Mouse (Mus musculus) spleen, adult 2 months (tissue): ENCODE results near the gene Hyal2. TPM values are rescaled to one million over a fixed set of nuclear protein-coding genes. Genes with fewer than 3 reads are reported as not detected.

Experiments used
- DNase-seq, 2 experiments: peaks; one replicate each; pipeline versions ENCODE4 v3.0.0 to v3.0.0-alpha.2; 2012 to 2021; ENCODE audit warnings: low spot score in 2 of 2, low read depth in 1 of 2
- H3K27ac ChIP-seq: fragments of 200-500 bp; 2 replicates; pipeline ENCODE4 v1.5.1; 2012; ENCODE audit warnings: low read length, inconsistent platforms; ENCODE audit not compliant: insufficient read depth
- H3K27me3 ChIP-seq: fragments of 200-500 bp; 2 replicates; pipeline ENCODE4 v1.6.1; 2012; ENCODE audit warnings: mild to moderate bottlenecking, moderate library complexity, low read length, inconsistent platforms; ENCODE audit not compliant: control insufficient read depth, insufficient read depth
- H3K36me3 ChIP-seq: fragments of 200-500 bp; 2 replicates; pipeline ENCODE4 v1.6.1; 2012; ENCODE audit warnings: mild to moderate bottlenecking, low read length, inconsistent platforms; ENCODE audit not compliant: control insufficient read depth, insufficient read depth
- H3K4me1 ChIP-seq: fragments of 200-500 bp; 2 replicates; pipeline ENCODE4 v1.6.1; 2011; ENCODE audit warnings: inconsistent platforms; ENCODE audit not compliant: control insufficient read depth, insufficient read depth, insufficient read length
- H3K4me3 ChIP-seq: fragments of 200-500 bp; 2 replicates; pipeline ENCODE4 v1.5.1; 2011; ENCODE audit warnings: mild to moderate bottlenecking, inconsistent platforms; ENCODE audit not compliant: insufficient read depth, insufficient read length; ENCODE audit errors: extremely low read depth
- CTCF ChIP-seq: fragments of 200-500 bp; IDR thresholded peaks from 2 replicates; pipeline ENCODE4 v1.5.1; 2011; ENCODE audit warnings: mild to moderate bottlenecking, inconsistent platforms; ENCODE audit not compliant: insufficient read depth, insufficient read length, insufficient replicate concordance; ENCODE audit errors: extremely low read depth
- POLR2A ChIP-seq: fragments of 200-500 bp; IDR thresholded peaks from 2 replicates; pipeline ENCODE4 v1.6.1; 2011; ENCODE audit warnings: low read depth, low read length, inconsistent platforms
- whole genome bisulfite sequencing: fragments of 180-500 bp; shearing (Covaris S2); methylation state at CpG from one replicate; pipeline ENCODE4 v1.1.7; 2018; 5-methylcytosine and 5-hydroxymethylcytosine counted together
- polyA plus RNA-seq: library from polyadenylated mRNA; depleted of rRNA; stranded (reverse); fragments of >200 nt; gene quantifications from 2 replicates; pipeline ENCODE4 v1.2.3, GENCODE M21; 2012

Gene Hyal2
- polyA plus RNA-seq, 1 experiment, result 38.1 TPM

- peak; percentile 88 to 97 for DNase-seq
- TF ChIP-seq CTCF (peak; percentile 98), POLR2A (no peak; the same call in 1 of the 2 replicates)
- H3K27me3 ChIP-seq, result no peaks in the 10 kb centered on the region
- WGBS, result 2% methylated on average over 40 of the region's 48 CpGs
- H3K4me3 ChIP-seq, result peak overlapping the region; percentile 40
- peaks cover 33% of the 10 kb centered on the region for H3K36me3 ChIP-seq
- H3K27ac ChIP-seq, result peak overlapping the region; percentile 71
- H3K4me1 ChIP-seq, result peaks cover 3% of the 10 kb centered on the region; the same call in 1 of the 2 replicates
Observed at GRCm38 (mm10) chr9:107612191-107612944, 44.6 kb downstream of the Hyal2 start.

GRCm38 (mm10) chr9:107612945-107613569 lies 45.3 kb downstream of the Hyal2 start:
- Histone ChIP-seq H3K27me3 (no peaks in the 10 kb centered on the region), H3K27ac (peak overlapping the region; percentile 62), H3K36me3 (peaks cover 38% of the 10 kb centered on the region), H3K4me3 (peak overlapping the region; percentile 40), H3K4me1 (peaks cover 3% of the 10 kb centered on the region; the same call in 1 of the 2 replicates)
- WGBS, result 11% methylated on average over 12 of the region's 12 CpGs
- no peak for TF ChIP-seq POLR2A
- TF ChIP-seq CTCF, result no peak
- DNase-seq, result no peak

- Histone ChIP-seq H3K4me3 (no peak overlapping the region), H3K4me1 (peaks cover 3% of the 10 kb centered on the region; the same call in 1 of the 2 replicates), H3K27ac (no peak overlapping the region), H3K36me3 (peaks cover 57% of the 10 kb centered on the region), H3K27me3 (no peaks in the 10 kb centered on the region)
- TF ChIP-seq CTCF (no peak), POLR2A (no peak)
- DNase-seq, result no peak
- 98% methylated on average over 4 of the region's 4 CpGs for WGBS
Observed at GRCm38 (mm10) chr9:107615035-107615434, 47.3 kb downstream of the Hyal2 start.

GRCm38 (mm10) chr9:107617461-107617860 lies 49.7 kb downstream of the Hyal2 start:
- 74% methylated on average over 2 of the region's 2 CpGs for WGBS

GRCm38 (mm10) chr9:107618098-107618497 lies 50.4 kb downstream of the Hyal2 start:
- no peak overlapping the region for H3K4me3 ChIP-seq
- TF ChIP-seq CTCF (no peak), POLR2A (no peak)
- 96% methylated on average over 6 of the region's 6 CpGs for WGBS
- H3K36me3 ChIP-seq, result peaks cover 64% of the 10 kb centered on the region
- no peaks in the 10 kb centered on the region for H3K27me3 ChIP-seq
- no peak for DNase-seq
- H3K27ac ChIP-seq, result 0 out of 2 replicates have a peak overlapping the region, but pooled peaks have one; percentile 2
- no peaks in the 10 kb centered on the region for H3K4me1 ChIP-seq

More at GRCm38 (mm10) chr9:107617461-107617860, 49.7 kb downstream of the Hyal2 start:
- H3K27ac ChIP-seq, result no peak overlapping the region
- H3K4me3 ChIP-seq, result no peak overlapping the region
- H3K36me3 ChIP-seq, result peaks cover 64% of the 10 kb centered on the region
- DNase-seq, result no peak
- TF ChIP-seq CTCF, result no peak
- TF ChIP-seq POLR2A, result no peak
- H3K27me3 ChIP-seq, result no peaks in the 10 kb centered on the region
- no peaks in the 10 kb centered on the region for H3K4me1 ChIP-seq

- H3K27ac ChIP-seq, result no peak overlapping the region
- no peak overlapping the region for H3K4me3 ChIP-seq
- peaks cover 2% of the 10 kb centered on the region; the same call in 1 of the 2 replicates for H3K4me1 ChIP-seq
- no peaks in the 10 kb centered on the region for H3K27me3 ChIP-seq
- peaks cover 59% of the 10 kb centered on the region for H3K36me3 ChIP-seq
- TF ChIP-seq POLR2A, result no peak
- TF ChIP-seq CTCF, result no peak
- DNase-seq, result no peak
- 77% methylated on average over 13 of the region's 13 CpGs for WGBS
Observed at GRCm38 (mm10) chr9:107618778-107619545, 51.2 kb downstream of the Hyal2 start.
